Mouse (Mus musculus): ENCODE results near the gene Clcf1. TPM values are rescaled to one million over a fixed set of nuclear protein-coding genes. Genes with fewer than 3 reads are reported as not detected.

Clcf1 gene
- total RNA-seq, 2 experiments from 2014 or later, result 0.38 to 0.89 TPM

DNA sequence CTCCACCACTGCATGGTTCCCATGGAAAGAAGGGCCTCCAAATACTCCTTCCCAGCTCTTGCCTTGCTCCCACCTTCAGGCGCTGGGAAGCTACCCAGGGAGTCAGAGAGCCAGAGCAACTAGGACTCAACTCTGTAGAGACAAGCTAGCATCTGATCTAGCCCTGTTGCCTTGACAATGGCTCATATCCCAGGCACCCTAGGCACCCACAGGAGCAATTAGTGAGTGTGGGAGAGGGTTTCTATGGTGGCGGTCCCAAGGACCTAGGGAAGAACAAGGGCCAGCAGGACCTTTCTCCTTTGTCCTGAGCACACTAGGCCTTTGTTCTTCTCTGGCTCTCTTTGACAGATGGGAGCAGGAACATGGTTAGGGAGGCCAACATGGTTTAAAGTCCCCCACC is 30.3 kb upstream of the Clcf1 start:
- Histone ChIP-seq H3K4me3 (no peak overlapping the region), H3K27ac (peak overlapping the region; percentile 28; the same call in 1 of the 2 replicates)
- no peak for DNase-seq
- no peak for TF ChIP-seq CTCF (IDR thresholded peaks at IDR 0.05)
- intact Hi-C loops (cut with DNase I), result no loop called here

DNA sequence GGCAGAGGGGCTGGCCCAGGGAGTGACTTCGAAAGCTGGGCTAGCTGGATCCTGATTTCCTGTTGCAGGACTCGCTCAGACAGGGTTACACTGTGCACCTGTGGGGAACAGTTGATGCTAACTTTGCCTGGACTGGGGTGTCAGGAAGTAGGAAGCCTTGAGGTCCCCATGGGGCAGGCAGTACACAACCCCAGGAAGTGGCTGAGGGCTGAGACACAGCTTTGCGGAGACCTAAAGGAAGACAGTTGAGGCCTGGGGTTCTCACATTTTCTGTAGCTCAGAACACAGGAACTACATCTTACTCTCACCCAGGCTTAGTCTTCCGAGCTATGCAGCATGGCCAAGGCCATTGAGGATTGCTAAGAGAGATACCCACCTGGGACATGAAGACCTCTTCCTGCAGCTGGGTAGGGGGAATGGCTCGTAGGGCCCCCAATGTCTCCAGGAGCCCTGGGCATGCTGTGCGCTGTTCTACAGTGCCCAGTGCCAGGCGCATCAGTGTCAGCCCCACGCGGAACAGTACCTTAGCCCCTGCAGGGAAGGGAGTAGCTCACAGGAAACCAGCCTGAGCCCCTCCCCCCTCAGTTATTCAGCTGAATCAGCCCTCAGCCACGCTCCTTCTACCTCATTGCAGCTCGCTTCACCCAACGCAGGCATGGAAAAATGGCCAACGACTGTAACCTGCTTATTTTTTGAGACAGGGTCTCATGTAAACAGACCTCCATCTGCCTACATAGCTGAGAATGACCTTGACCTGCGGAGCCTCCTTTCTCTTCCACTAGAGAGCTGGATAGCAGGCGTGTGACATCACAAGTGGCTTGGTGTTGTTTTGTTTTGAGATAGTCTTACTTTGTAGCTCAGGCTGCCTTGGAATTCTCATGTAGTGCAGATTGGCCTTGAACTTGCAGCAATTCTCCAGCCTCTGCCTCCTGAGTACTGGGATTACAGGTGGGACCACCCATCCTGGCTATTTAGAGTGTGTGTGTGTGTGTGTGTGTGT is 28.8 kb upstream of the Clcf1 start:
- no peak for TF ChIP-seq CTCF (IDR thresholded peaks at IDR 0.05)
- peak overlapping the region; percentile 28; the same call in 1 of the 2 replicates for H3K27ac ChIP-seq
- no peak overlapping the region for H3K4me3 ChIP-seq
- intact Hi-C loops (cut with DNase I), result no loop called here
- no peak for DNase-seq

DNA sequence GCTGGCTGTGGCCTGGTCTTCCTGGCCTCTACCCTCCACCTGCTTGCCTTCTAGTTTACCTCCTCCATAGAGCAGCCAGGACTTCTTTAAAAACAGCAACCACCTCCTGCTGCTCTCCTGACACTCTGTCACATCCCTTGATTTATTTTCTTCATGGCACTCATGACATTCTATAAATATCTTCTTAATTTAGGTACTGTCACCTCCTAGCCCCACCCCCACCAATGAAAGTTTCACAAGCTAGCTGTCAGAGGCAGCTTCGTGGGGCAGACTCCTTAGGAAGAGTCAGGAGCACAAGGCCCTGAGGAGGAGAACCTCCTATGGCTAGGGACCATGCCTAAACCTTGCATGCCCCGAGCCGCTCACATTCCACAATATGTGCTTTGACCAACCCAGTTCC is 26.7 kb upstream of the Clcf1 start:
- Histone ChIP-seq H3K27ac (peak overlapping the region; percentile 81), H3K4me3 (peak overlapping the region; percentile 45)
- intact Hi-C loops (cut with DNase I), result no loop called here
- peak; percentile 69 for DNase-seq
- TF ChIP-seq CTCF (IDR thresholded peaks at IDR 0.05), result no peak

DNA sequence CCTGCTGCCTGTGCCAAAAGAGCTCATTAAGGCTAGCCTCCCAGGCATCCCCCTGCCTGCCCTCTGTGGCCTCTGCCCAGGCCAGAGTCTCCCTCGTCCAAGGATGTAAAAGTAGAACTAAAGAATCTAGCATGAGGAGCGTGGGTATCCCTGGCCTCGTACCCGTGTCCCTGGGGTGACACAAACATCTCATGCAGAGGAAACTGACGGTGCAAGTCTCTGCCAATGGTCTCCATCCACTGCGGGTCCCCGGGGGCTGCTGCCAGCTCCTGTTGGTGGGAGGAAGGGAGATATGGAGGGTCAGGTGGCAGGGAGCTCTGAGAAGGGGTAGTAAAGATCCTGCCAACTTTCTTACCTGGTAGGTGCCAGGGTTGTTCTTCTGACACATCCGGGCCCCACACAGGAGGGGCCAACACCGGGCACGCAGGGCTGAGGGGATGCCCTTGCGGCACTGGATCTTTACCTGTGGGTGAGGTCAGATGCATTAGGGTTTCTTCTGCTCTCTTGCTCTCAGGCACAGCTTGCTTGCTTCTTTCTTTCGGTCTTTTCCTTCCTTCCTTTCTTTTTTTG is 24.9 kb upstream of the Clcf1 start:
- intact Hi-C loops (cut with DNase I), result no loop called here
- no peak for TF ChIP-seq CTCF (IDR thresholded peaks at IDR 0.05)
- DNase-seq, result no peak
- H3K4me3 ChIP-seq, result no peak overlapping the region
- H3K27ac ChIP-seq, result peak overlapping the region; percentile 81

DNA sequence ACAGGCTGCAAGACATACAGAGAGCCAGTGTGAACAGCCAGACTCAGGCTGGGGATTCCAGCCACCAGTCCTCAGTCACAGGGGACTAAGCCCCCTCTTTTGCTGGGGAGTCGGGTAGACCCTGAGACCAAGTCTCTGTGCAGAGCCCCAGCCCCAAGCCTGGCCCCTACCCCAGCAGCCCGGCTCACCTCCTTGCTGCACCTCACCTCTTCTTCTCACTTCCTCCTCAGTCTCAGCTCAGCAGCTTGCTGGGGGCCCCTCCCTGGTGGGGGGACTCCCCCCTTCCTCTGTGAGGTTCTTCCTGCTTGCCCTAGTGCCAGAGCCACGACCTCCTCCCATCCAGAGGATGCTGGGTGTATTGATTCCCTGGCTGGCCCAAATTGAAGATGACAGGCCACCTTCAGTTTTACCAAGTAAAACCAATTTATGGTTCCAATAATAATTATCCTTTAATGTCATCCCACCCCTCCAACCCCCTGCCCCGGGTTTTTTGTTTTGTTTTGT is 23.2 kb upstream of the Clcf1 start, which contains the start of gene Tbc1d10c:
Gene Tbc1d10c (minus strand): TSS at position 454 of the 504 bp plus-strand sequence.
- H3K4me3 ChIP-seq, result peak within 1 kb of the TSS; percentile 94
- no peak for DNase-seq
- intact Hi-C loops (cut with DNase I), result loop anchor here (1.0 to 5.0 kb wide), 2 partner anchors 21 to 64 kb away; partner anchors contain the start of gene Aip
- no peak for TF ChIP-seq CTCF (IDR thresholded peaks at IDR 0.05)
- H3K27ac ChIP-seq, result peak within 1 kb of the TSS; percentile 98

DNA sequence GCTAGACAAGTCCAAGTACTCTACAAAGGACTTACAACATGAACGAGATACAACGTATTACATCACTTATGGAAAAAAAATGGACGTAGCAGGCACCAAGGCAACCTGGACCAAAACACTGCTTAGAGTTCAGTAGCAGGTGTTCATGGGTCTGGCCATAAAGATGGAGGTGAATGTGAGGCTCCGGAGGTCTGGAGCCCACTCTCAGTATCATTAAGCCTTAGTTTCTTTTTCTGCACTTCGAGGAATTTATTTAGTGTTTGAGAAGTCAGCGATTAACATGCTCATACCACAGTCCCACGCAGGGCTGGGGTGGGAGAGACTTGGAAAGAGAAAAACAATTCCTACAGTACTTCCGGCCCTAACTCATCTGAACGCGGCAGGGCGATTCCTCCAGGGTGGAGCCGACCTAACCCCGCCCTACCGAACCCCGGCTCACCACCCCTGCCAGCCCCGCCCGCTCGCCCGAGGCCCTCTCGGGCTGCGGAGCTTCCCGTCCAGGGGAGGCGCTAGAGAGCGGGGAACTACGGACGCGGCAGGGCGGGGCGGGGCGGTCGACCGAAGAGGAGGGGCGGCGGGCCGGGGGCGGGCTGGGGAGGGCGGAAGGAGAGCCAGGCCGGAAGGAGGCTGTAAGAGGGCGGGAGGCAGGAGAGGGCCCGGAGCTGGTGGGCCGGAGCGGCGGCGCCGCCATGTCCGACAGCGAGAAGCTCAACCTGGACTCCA is 22.3 kb upstream of the Clcf1 start, which contains the start of gene Ppp1ca:
Gene Ppp1ca (plus strand): TSS at position 538 of the 723 bp plus-strand sequence.
- Histone ChIP-seq H3K4me3 (peak within 1 kb of the TSS; percentile 94), H3K27ac (peak within 1 kb of the TSS; percentile 98)
- intact Hi-C loops (cut with DNase I), result loop anchor here (1.0 to 5.0 kb wide), 2 partner anchors 21 to 64 kb away; partner anchors contain the start of gene Aip
- peak; percentile 99 for DNase-seq
- peak; percentile 79 for TF ChIP-seq CTCF (IDR thresholded peaks at IDR 0.05)

DNA sequence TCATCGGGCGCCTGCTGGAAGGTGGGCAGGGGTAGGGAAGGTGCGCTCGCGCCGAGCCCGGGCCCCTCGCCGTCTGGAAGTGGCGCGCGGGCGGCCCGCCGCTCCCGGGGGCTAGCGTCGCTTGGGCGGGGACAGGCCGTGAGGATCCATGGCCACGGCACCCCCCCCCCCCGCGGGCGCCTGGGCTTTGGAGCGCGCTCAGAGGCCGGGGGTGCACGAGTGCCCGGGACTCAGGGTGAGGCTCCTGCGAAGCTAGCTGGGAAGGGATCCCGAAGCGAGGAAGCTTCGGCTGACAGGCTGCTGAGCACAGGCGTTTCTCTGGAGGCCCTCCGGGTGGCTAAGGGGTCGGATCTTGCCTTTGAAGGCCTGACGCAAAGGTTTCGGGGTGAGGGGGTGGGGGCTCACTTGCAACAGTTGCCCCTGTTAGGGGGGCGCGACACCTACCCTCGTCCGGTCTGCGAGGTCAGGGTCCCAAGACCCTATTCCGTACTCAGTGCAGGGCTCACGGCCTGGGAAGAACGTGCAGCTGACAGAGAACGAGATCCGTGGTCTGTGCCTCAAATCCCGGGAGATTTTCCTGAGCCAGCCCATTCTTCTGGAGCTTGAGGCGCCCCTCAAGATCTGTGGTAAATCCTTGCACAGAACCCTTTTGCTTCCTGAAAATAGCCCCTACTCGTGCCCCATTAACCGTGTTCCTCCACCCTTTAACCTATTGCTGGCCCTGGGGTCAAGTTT is 21.6 kb upstream of the Clcf1 start:
- intact Hi-C loops (cut with DNase I), result loop anchor here (5.0 kb wide), 1 partner anchor 65 kb away; the partner anchor contains the start of gene Aip
- no peak for DNase-seq
- no peak for TF ChIP-seq CTCF (IDR thresholded peaks at IDR 0.05)
- Histone ChIP-seq H3K27ac (peak overlapping the region; percentile 98), H3K4me3 (peak overlapping the region; percentile 94)

DNA sequence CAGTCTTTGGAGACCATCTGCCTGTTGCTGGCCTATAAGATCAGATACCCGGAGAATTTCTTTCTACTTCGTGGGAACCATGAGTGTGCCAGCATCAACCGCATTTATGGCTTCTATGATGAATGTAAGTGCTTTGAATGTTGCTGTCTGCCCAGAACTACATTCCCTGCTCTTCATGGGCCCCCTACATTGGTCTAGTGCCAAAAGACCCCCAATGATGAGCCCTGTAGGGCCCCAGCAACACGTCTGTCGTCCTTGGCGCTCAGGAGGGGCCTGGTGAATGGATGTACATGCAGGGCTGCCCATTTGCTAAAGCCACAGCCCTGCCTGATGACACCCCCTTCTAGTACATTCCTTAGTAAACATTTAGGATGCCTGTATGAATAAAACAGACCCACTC is 20.9 kb upstream of the Clcf1 start:
- intact Hi-C loops (cut with DNase I), result loop anchor here (5.0 kb wide), 1 partner anchor 66 kb away; the partner anchor contains the start of gene Aip
- Histone ChIP-seq H3K27ac (peak overlapping the region; percentile 98; the same call in 1 of the 2 replicates), H3K4me3 (peak overlapping the region; percentile 94)
- no peak for TF ChIP-seq CTCF (IDR thresholded peaks at IDR 0.05)
- no peak for DNase-seq

DNA sequence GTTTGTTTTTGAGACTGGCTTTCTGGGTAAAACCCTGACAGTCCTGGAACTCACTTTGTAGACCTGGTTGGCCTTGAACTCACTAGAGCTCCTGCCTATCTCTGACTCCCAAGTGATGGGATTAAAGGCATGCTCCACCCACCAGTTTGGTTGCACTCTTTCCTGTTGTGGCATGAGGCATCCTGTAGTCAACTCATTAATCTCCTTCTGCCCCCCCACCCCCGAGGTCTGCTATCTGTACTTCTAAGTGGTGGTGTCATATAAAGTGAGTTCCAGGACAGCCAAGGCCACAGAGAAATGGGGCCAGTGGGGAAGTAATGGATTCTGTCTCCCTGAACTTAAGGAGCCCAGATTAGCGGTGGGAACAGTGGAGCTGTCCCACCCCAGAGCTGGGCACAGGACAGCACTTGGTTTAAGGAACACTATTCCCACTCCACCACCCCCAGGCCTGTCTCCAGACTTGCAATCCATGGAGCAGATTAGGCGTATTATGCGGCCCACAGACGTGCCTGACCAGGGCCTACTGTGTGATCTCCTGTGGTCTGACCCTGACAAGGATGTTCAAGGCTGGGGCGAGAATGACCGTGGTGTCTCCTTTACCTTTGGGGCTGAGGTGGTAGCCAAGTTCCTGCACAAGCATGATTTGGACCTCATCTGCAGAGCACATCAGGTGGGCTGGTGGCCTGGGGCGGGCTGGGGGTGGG is 19.9 kb upstream of the Clcf1 start:
- no peak overlapping the region for H3K27ac ChIP-seq
- peak; percentile 10 for DNase-seq
- TF ChIP-seq CTCF (IDR thresholded peaks at IDR 0.05), result no peak
- intact Hi-C loops (cut with DNase I), result loop anchor here (5.0 kb wide), 1 partner anchor 67 kb away; the partner anchor contains the start of gene Aip
- H3K4me3 ChIP-seq, result no peak overlapping the region

DNA sequence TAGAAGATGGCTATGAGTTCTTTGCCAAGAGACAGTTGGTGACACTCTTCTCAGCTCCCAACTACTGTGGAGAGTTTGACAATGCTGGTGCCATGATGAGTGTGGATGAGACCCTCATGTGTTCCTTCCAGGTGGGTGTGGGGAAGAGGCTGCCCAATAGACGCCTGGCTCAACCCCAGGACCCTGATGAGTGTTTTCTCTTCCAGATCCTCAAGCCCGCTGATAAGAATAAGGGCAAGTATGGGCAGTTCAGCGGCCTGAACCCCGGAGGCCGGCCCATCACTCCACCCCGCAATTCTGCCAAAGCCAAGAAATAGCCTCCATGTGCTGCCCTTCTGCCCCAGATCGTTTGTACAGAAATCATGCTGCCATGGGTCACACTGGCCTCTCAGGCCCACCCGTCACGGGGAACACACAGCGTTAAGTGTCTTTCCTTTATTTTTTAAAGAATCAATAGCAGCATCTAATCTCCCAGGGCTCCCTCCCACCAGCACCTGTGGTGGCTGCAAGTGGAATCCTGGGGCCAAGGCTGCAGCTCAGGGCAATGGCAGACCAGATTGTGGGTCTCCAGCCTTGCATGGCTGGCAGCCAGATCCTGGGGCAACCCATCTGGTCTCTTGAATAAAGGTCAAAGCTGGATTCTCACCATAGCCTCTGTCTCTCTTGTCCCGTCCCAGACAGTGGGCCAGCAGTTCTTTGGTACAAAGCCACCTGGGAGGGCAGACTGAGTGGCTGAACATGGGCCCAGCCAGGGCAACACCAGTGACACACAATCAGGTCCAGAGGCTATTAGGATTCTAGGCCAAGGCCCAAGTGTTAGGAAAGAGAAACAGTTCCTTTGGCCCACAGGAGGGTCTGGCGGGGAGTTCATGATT is 19.0 kb upstream of the Clcf1 start:
- no peak for TF ChIP-seq CTCF (IDR thresholded peaks at IDR 0.05)
- Histone ChIP-seq H3K27ac (no peak overlapping the region), H3K4me3 (no peak overlapping the region)
- peak; percentile 41 for DNase-seq
- intact Hi-C loops (cut with DNase I), result loop anchor here (5.0 kb wide), 1 partner anchor 68 kb away; the partner anchor contains the start of gene Aip

Measured in gastrocnemius, adult 2 months (tissue).